Mouse (Mus musculus) gastrocnemius, postnatal 10 days (tissue): ENCODE data around the gene G6pc3. TPM values are rescaled to one million over a fixed set of nuclear protein-coding genes. Genes with fewer than 3 reads are reported as not detected.

Experiments
- DNase-seq: peaks from one replicate; pipeline ENCODE4 v3.0.0; 2021; ENCODE audit warnings: mixed read lengths
- microRNA-seq, 2 experiments: library from miRNA; unstranded; fragments of <30 nt; microRNA quantifications; one replicate each; pipeline ENCODE4 v1.2.0; 2021
- total RNA-seq, 2 experiments: library from RNA; stranded (reverse); gene quantifications; 2 replicates each; pipeline ENCODE4 v1.2.3; 2021

Gene G6pc3
- total RNA-seq, 2 experiments from 2014 or later: 32.2 to 34.6 TPM

DNA sequence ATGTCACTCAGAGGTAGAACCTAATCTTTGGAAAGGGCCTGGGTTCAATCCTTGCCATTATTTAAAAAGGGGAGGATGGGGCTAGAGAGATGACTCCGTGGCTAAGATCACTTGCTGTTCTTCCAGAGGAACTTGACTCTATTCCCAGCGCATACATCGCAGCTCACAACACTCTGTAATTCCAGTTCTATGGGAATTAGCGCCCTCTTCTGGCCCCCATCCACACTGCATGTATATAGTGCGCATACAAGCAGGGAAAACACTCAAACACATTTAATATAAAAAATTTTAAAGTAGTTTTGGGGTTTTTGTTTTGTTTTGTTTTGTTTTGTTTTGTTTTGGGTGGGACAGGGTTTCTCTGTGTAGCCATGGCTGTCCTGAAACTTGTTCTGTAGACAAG lies 52.5 kb downstream of the G6pc3 start:
- DNase-seq: no peak

Small RNA genes lying within 50 kb of the gene (microRNA-seq; reads per million reads assigned to microRNA genes)
- gene Mir8101: 0.32 to 2.0 reads per million in 2 experiments

Other genes starting within 250 kb of the G6pc3 start
- gene Sost, start 222.6 kb upstream of the G6pc3 start, total RNA-seq: under 1 TPM in 1 of 2 experiments, not detected in 1; 0.41 TPM
- gene Cfap97d1, start 205.3 kb upstream of the G6pc3 start, total RNA-seq: not detected
- gene Dusp3, start 202.6 kb upstream of the G6pc3 start, total RNA-seq: 100 to 1,000 TPM; 122 to 136 TPM
- gene Mpp3, start 161.2 kb upstream of the G6pc3 start, total RNA-seq: 10 to 100 TPM; 76.8 to 83.7 TPM
- gene Cd300lg, start 148.1 kb upstream of the G6pc3 start, total RNA-seq: 10 to 100 TPM; 18.0 to 20.4 TPM
- gene Mpp2, start 101.1 kb upstream of the G6pc3 start, total RNA-seq: 1 to 10 TPM; 1.1 to 1.5 TPM
- not detected for gene Ppy, start 88.3 kb upstream of the G6pc3 start, total RNA-seq
- not detected for gene Pyy, start 81.8 kb upstream of the G6pc3 start, total RNA-seq
- gene Nags, start 44.1 kb upstream of the G6pc3 start, total RNA-seq: not detected
- 10 to 100 TPM; 13.7 to 15.9 TPM for gene Tmem101, start 33.2 kb upstream of the G6pc3 start, total RNA-seq
- 10 to 100 TPM; 83.1 to 84.4 TPM for gene Lsm12, start 4.3 kb upstream of the G6pc3 start, total RNA-seq
- gene Hdac5, start 40.5 kb downstream of the G6pc3 start, total RNA-seq: 10 to 100 TPM; 68.5 to 86.9 TPM
- gene BC030867, start 59.3 kb downstream of the G6pc3 start, total RNA-seq: 1 to 10 TPM in 1 of 2 experiments, under 1 TPM in 1; 0.99 to 1.2 TPM
- gene Asb16, start 79.1 kb downstream of the G6pc3 start, total RNA-seq: 10 to 100 TPM; 48.7 to 54.4 TPM
- gene Tmub2, start 95.3 kb downstream of the G6pc3 start, total RNA-seq: 10 to 100 TPM; 15.7 to 18.9 TPM
- gene Atxn7l3, start 107.0 kb downstream of the G6pc3 start, total RNA-seq: 10 to 100 TPM; 20.8 to 25.5 TPM
- 10 to 100 TPM; 56.0 to 64.8 TPM for gene Ubtf, start 130.1 kb downstream of the G6pc3 start, total RNA-seq
- 10 to 100 TPM in 1 of 2 experiments, 1 to 10 TPM in 1; 2.1 to 10.7 TPM for gene Slc4a1, start 176.6 kb downstream of the G6pc3 start, total RNA-seq
- gene Rundc3a, start 203.8 kb downstream of the G6pc3 start, total RNA-seq: 1 to 10 TPM in 1 of 2 experiments, under 1 TPM in 1; 0.87 to 1.9 TPM
- gene Slc25a39, start 218.3 kb downstream of the G6pc3 start, total RNA-seq: 10 to 100 TPM; 51.7 to 53.5 TPM
- 10 to 100 TPM; 81.6 to 93.6 TPM for gene Grn, start 240.7 kb downstream of the G6pc3 start, total RNA-seq